Mouse (Mus musculus) embryonic fibroblast, embryonic 13.5 days (primary cell): ENCODE measurements around the gene Kctd12.

ENCODE experiments used
- CTCF ChIP-seq: IDR thresholded peaks from 2 replicates; pipeline ENCODE4 v1.5.1; 2011; ENCODE audit warnings: mild to moderate bottlenecking, control low read depth, low read length, moderate library complexity, borderline replicate concordance; ENCODE audit not compliant: insufficient read depth
- POLR2A ChIP-seq: IDR thresholded peaks from 2 replicates; pipeline ENCODE4 v1.6.1; 2011; ENCODE audit warnings: low read depth, mild to moderate bottlenecking, control low read depth, low read length, moderate library complexity

DNA sequence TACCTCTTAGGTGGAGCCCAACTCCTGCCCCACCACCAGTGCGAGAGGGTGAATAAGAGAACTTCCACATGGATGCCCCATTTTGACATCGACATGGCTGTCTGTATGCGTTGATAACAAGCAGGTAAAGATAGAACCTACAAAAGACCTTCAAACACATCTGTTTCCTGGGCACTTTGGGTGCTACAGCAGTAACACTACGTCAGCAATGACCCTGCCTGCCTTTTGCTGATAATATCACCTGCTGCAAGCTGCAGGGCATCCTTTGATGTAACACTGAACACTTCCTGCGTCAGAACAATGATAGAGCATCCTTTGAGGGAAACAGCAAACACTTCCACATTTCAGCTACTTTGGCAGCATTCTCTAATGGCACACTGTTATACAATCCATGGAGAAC, 34.6 kb upstream of the Kctd12 start:
- TF ChIP-seq CTCF (no peak), POLR2A (no peak)
